ENCODE assay signal across 1 mouse cellular context in the genomic region with DNA sequence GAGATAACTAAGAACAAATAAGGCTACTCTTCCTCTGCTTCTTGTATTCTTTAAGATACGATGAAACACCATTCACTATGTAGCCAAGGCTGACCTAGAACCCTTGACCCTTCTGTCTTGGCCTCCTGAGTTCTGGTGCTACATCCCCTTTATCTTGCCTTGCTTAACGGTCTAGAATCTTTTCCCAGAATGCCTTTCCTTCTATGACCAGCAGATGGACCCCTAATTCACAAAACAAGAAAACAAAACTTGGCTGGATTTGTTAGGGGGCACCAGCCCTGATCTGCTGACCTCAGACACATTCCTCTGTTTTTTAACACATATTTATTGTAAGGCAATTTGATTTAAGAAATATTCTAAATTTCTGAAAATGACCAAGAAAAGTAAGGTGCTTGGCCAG.
TF ChIP-seq lines count a peak whose summit lies in the region.

No protein-coding gene starts in this region.

TF ChIP-seq in MEL, 35 proteins besides CTCF, POLR2A, EP300 and RAD21 (continued from another document):
- TF ChIP-seq GATA1 (IDR thresholded peaks at IDR 0.05; ENCODE audit: low read depth, low read length) (peak; percentile 43; the same call in 1 of the 2 replicates), POLR2AphosphoS5 (IDR thresholded peaks at IDR 0.05; ENCODE audit: borderline replicate concordance, low read depth, low read length) (no peak), NRF1 (IDR thresholded peaks at IDR 0.05; ENCODE audit: insufficient read depth, low read depth, low read length, poor library complexity, severe bottlenecking) (no peak), ZMIZ1 (IDR thresholded peaks at IDR 0.05; ENCODE audit: low read depth, low read length) (no peak), MYB (IDR thresholded peaks at IDR 0.05; ENCODE audit: low read depth, low read length) (no peak; the same call in 1 of the 2 replicates), NELFE (IDR thresholded peaks at IDR 0.05; ENCODE audit: low read depth, low read length) (no peak), ZNF384 (IDR thresholded peaks at IDR 0.05; ENCODE audit: low read depth, low read length) (0 out of 2 replicates have a peak, but pooled peaks have one; percentile 29), USF2 (IDR thresholded peaks at IDR 0.05; ENCODE audit: borderline replicate concordance in 1 of 2, insufficient read depth in 1 of 2, low read depth in 1 of 2, low read length in 2 of 2) (no peak), MAFK (IDR thresholded peaks at IDR 0.05; ENCODE audit: borderline replicate concordance, low read depth, low read length) (no peak)
